Mouse (Mus musculus): ENCODE measurements around the gene Rps6kb1. TPM values are rescaled to one million over a fixed set of nuclear protein-coding genes. Genes with fewer than 3 reads are reported as not detected.

The Rps6kb1 gene
- total and polyA plus RNA-seq, 3 experiments, result 39.3 to 73.6 (median 49.4) TPM

GRCm38 (mm10) chr11:86484101-86484868 is 60.3 kb downstream of the Rps6kb1 start, which contains the start of gene Rnft1 (continued):
- peak; percentile 52; the same call in 1 of the 2 replicates for TF ChIP-seq TBP (IDR thresholded peaks at IDR 0.05; ENCODE audit: low read depth, low read length)
- peak; percentile 97 for TF ChIP-seq NELFE (IDR thresholded peaks at IDR 0.05; ENCODE audit: low read depth, low read length)
- TF ChIP-seq SMC3 (IDR thresholded peaks at IDR 0.05; ENCODE audit: low read depth, low read length), result 0 out of 2 replicates have a peak, but pooled peaks have one; percentile 10
- no peak for TF ChIP-seq EP300 (IDR thresholded peaks at IDR 0.05; ENCODE audit: low read depth in 1 of 2, low read length in 2 of 2)

GRCm38 (mm10) chr11:86473576-86473975 is 71.0 kb downstream of the Rps6kb1 start:
- H3K9ac ChIP-seq (ENCODE audit: control insufficient read depth, low read depth, low read length, poor library complexity, severe bottlenecking), result no peak overlapping the region
- no peaks in the 10 kb centered on the region for H3K79me2 ChIP-seq (ENCODE audit: control insufficient read depth, insufficient read depth, low read length, poor library complexity)
- H3K27ac ChIP-seq (ENCODE audit: control insufficient read depth, low read depth, low read length), result no peak overlapping the region
- no peaks in the 10 kb centered on the region for H3K9me3 ChIP-seq (replicated peaks; ENCODE audit: insufficient read depth, low read length)
- H3K4me1 ChIP-seq (ENCODE audit: control insufficient read depth in 1 of 2, insufficient read depth in 2 of 2, low read length in 2 of 2), result no peaks in the 10 kb centered on the region; a peak in 1 of 4 replicates
- no peak for DNase-seq (ENCODE audit: low read depth, low spot score)
- no peak for TF ChIP-seq GATA1 (IDR thresholded peaks at IDR 0.05; ENCODE audit: low read depth, low read length)
- TF ChIP-seq POLR2A (IDR thresholded peaks at IDR 0.05; ENCODE audit: control insufficient read depth in 1 of 2, insufficient read depth in 1 of 2, low read depth in 1 of 2, low read length in 2 of 2, poor library complexity in 1 of 2), result no peak
- TF ChIP-seq JUND (IDR thresholded peaks at IDR 0.05; ENCODE audit: low read depth, low read length), result no peak
- no peak for TF ChIP-seq POLR2AphosphoS5 (IDR thresholded peaks at IDR 0.05; ENCODE audit: borderline replicate concordance, low read depth, low read length)
- no peak for TF ChIP-seq MAX (IDR thresholded peaks at IDR 0.05; ENCODE audit: low read length)
- TF ChIP-seq HCFC1 (IDR thresholded peaks at IDR 0.05; ENCODE audit: low read depth, low read length), result no peak
- no peak for TF ChIP-seq ZKSCAN1 (IDR thresholded peaks at IDR 0.05; ENCODE audit: low read depth, low read length)
- TF ChIP-seq EP300 (IDR thresholded peaks at IDR 0.05; ENCODE audit: low read depth in 1 of 2, low read length in 2 of 2), result no peak
- no peak for TF ChIP-seq TCF12 (IDR thresholded peaks at IDR 0.05; ENCODE audit: low read depth, low read length)
- TF ChIP-seq MXI1 (IDR thresholded peaks at IDR 0.05; ENCODE audit: low read depth, low read length), result no peak
- TF ChIP-seq CHD1 (IDR thresholded peaks at IDR 0.05; ENCODE audit: low read depth, low read length), result no peak
- no peak for TF ChIP-seq NRF1 (IDR thresholded peaks at IDR 0.05; ENCODE audit: insufficient read depth, low read depth, low read length, poor library complexity, severe bottlenecking)
- no peak for TF ChIP-seq POLR2AphosphoS2 (IDR thresholded peaks at IDR 0.05; ENCODE audit: low read length)
- TF ChIP-seq USF1 (IDR thresholded peaks at IDR 0.05; ENCODE audit: low read depth, low read length), result no peak
- no peak for TF ChIP-seq MYB (IDR thresholded peaks at IDR 0.05; ENCODE audit: low read depth, low read length)
- no peak for TF ChIP-seq MYC (IDR thresholded peaks at IDR 0.05; ENCODE audit: low read depth, low read length)
- no peak for TF ChIP-seq E2F4 (IDR thresholded peaks at IDR 0.05; ENCODE audit: borderline replicate concordance, low read depth, low read length)
- H3K27me3 ChIP-seq (ENCODE audit: control insufficient read depth in 1 of 2, insufficient read depth in 2 of 2, low read length in 2 of 2), result peaks cover 0 to 1% of the 10 kb centered on the region in 2 experiments; a peak in 3 of 4 replicates
- H3K4me3 ChIP-seq (ENCODE audit: control insufficient read depth in 1 of 2, insufficient read depth in 1 of 2, low read depth in 2 of 2, low read length in 2 of 2), result no peak overlapping the region
- no peaks in the 10 kb centered on the region for H3K36me3 ChIP-seq (ENCODE audit: control insufficient read depth in 1 of 2, insufficient read depth in 2 of 2, low read length in 2 of 2)
